Mouse (Mus musculus) ES-Bruce4 (cell line): ENCODE measurements around the gene Baz2a.

Source experiments
- CTCF ChIP-seq: IDR thresholded peaks from one replicate; pipeline ENCODE4 v1.8.1; 2011; ENCODE audit warnings: low read depth, low read length
- EP300 ChIP-seq: IDR thresholded peaks from 2 replicates; pipeline ENCODE4 v1.6.1; 2011; ENCODE audit warnings: low read depth, low read length; ENCODE audit not compliant: insufficient read depth
- POLR2A ChIP-seq: IDR thresholded peaks from one replicate; pipeline ENCODE4 v1.8.1; 2011; ENCODE audit warnings: low read length; ENCODE audit not compliant: insufficient read depth

GRCm38 (mm10) chr10:128175996-128176755, 84.8 kb downstream of the Baz2a start:
- TF ChIP-seq POLR2A (no peak), CTCF (no peak), EP300 (no peak)
